Mouse (Mus musculus) layer of hippocampus, adult 11-12 months (tissue): ENCODE data around the gene Mrpl28.

Experiments
- DNase-seq: peaks from one replicate; pipeline ENCODE4 v3.0.0; 2022; ENCODE audit warnings: low spot score

Mrpl28 gene

GRCm38 (mm10) chr17:26115956-26116487 lies 7.3 kb upstream of the Mrpl28 start:
- no peak for DNase-seq

DNA sequence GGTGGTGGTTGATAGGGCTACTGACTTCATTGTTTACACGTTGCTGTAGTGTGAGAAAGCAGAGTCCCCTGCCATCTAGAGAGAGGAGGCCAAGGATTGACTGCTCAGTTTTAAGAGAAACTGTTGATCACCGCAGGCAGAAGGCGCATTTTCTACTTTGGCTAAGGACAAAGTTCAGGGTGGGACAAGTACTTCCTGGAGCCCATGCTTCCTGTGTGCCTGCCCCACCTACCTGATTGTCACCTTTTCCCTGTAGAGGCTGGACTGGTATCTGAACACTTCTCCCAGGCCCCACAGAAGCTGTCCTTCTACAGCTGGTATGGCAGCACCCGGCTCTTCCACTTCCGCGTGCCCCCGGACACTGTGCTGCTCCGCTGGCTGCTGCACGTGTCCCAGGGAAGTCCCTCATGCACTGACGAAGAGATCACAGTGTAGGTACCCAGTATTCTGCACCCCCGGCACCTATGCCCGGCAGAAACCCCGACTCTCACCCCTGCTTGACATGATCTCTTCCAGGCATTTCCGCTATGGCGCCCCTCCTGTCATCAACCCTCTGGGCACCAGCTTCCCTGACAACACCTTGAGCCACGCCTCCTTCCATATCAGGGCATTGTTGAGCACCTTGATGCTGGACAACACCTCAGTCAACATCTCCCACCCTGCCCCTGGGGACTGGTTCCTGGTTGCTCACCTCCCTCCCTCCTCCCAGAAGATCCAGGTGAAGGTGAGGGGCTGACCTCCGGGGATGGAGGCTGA lies 6.6 kb upstream of the Mrpl28 start:
- DNase-seq, result no peak

DNA sequence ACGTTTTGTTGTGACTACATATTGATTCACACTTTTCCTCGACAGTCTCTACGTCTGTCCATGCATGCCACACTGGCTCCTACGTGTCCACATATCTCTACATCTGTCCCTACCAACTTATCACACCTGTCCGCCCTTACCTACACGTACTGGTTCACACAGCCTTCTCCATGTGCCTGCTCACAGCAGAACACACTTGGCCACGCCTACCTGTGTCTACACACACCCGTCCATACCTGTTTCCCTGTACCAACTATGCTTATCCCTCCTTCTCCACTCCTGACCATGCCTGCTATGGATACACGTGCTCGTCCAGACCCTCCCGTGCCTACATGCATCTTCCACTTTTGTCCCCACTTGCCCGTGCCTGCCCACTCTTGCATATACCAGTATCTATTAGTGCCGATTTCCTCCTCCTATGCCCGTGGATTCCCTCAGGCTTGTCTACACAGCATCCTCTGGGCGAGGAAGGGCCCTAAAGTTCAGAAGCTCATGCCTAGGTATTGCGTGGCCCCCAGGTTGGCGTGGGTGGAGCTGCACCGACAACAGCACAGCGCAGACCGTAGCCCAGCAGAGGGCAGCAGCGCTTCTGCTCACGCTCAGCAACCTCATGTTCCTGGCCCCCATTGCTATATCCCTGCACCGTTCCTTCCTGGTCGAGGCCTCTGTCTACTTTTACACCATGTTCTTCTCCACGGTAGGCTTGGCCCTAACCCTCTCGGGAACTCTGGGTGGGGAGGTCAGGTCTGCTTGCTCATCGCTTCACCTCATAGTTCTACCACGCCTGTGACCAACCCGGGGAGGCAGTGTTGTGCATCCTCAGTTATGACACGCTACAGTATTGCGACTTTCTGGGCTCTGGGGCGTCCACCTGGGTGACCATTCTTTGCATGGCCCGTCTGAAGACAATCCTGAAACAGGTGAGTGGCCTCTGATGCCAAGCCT lies 3.3 kb upstream of the Mrpl28 start:
- peak; percentile 68 for DNase-seq

- no peak for DNase-seq
These were observed 714 bp upstream of the Mrpl28 start for GRCm38 (mm10) chr17:26122431-26123140.

- DNase-seq, result no peak
These were observed 1.3 kb downstream of the Mrpl28 start for GRCm38 (mm10) chr17:26124560-26124959.

DNA sequence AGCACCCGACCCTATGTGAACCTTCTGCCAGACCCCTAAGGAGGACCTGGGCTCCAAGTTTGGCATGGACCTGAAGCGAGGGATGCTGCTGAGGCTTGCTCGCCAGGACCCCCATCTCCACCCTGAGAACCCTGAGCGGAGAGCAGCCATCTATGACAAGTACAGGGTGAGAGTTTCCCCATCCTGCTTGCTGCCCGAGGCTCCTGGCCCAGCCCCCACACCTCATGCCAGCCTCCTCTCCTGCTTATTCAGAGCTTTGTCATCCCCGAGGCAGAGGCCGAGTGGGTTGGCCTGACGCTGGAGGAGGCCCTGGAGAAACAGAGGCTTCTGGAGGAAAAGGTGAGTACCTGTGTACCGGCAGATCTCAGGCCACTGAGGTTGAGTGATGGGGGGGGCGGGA lies 1.9 kb downstream of the Mrpl28 start:
- no peak for DNase-seq

- no peak for DNase-seq
These were observed 7.9 kb downstream of the Mrpl28 start for GRCm38 (mm10) chr17:26131062-26131732.

DNA sequence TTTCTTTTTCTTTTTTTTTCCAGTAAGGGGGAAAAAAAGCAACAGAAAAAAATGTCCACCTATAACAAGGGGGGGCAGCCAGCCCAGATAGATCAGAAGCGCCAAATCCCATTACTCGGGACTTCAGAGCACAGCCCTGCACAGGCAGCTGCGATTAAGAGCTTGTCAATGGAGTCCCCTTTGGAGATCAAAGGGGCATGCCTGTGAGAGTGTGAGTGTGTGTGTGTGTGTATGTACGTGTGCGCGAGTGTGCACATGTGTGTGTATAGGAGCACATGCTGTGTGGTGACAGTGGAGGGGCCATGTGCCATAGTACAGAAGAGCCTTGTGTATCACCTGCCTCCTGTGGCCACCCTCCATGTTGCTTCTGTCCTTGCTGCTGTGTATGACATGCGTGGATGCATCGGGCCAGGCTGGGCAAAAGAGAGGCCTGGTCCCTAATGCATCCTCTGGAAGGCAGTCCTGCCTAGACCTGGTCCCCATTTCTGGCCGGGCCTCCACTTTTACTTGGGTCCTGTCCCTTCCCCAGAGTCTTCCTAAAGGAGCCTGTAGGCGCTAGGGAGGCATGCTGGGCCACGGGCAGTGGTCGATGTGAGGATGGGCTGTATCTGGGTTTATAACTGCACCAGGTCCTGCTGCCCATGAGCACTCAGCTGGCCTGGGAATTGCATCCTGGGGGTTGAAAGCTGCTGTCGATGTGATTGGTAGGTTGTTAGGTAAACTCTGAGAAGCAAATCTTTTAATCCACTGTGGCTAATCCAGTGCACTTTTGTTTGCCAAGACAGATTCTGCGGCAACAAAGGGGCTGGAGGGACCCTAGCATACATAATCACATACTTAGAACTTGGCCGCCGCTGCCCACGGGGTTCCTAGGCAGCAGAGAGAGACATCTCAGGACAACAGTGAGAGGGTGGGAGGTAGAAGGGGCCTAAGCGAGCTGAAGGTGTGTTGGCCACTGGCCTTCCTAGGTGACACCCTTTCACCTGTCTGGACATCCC lies 8.9 kb downstream of the Mrpl28 start:
- DNase-seq, result no peak

GRCm38 (mm10) chr17:26137106-26137750 lies 13.9 kb downstream of the Mrpl28 start:
- no peak for DNase-seq

DNA sequence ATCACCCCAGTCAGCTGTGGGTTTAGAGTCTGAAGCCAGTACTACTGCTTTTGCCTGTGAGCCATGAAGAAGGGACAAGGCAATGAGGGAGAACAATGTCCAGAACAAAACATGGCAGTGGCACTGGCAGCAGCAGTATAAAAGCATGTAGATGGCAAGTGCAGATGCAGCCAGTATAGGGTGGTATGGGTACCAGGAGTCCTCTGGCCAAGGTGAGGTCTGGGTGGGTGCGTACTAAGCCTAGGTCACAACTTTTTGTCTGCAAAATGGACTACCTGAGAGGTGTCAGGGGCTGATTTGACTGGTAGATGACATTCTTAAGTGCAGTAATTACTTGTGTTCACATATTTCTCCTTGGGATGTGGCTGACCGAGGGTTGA lies 14.4 kb downstream of the Mrpl28 start:
- no peak for DNase-seq

DNA sequence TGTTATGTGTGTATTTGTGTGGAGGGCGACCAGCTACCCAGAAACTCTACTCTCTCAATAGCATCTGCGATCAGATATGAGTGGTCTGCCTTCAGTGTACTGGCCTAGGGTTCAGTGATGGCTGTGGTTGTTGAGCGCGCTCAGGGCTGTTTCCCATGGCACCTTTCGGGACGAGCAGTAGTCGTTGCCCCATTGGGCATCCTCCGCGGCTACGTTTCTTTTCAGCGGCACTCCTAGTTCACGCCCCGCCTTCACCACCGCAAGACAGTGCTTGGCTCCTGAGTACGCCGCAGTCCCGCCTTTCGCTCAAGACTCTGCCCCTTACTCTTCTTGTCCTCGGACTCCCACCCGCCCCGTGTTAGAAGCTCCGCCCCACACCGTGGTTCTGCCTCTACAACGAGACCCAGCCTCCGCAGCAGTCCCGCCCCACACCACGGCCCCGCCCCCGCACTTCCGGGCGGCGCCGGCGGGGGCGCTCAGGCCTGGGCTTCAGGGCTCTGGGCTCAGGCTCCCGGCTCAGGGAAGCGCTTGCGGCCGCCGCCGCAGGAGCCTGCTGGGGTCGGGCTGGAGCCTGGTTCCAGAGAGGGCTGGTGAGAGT lies 15.0 kb downstream of the Mrpl28 start, which contains the start of gene Axin1:
Axin1 (plus strand) TSS at position 450 of the 598 bp plus-strand sequence.
- peak; percentile 93 for DNase-seq

DNA sequence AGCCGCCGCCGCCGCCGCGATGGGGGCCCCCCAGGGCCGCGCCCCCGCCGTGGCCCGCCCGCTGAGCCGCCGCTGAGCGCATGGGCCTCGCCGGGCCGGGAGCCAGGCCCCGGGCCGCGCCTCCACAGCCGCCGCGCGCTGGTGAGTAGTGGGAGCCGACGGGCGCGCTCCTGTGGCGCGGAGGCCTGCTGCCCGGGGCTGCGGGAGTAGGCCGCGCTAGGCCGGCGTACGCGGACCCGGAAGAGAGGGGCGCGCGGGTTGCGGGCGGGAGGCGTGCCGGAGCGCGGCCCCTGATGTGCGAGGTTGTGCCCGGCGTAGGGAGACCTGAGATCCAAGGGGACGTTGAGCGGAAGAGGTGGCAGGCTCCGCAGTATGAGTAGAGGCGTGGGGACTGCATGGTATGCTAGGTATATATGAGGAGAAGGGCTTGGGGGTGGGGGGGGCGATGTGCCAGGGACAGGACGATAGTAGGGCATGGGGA lies 15.6 kb downstream of the Mrpl28 start:
- no peak for DNase-seq

DNA sequence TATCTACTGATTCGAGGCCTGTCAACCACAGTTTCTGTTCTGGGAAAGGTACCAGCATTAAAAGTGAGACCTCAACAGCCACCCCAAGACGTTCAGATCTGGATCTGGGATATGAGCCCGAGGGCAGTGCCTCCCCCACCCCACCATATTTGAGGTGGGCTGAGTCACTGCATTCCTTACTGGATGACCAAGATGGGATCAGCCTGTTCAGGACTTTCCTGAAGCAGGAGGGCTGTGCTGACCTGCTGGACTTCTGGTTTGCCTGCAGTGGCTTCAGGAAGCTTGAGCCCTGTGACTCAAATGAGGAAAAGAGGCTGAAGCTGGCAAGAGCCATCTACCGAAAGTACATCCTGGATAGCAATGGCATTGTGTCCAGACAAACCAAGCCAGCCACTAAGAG lies 19.5 kb downstream of the Mrpl28 start:
- DNase-seq, result no peak

DNA sequence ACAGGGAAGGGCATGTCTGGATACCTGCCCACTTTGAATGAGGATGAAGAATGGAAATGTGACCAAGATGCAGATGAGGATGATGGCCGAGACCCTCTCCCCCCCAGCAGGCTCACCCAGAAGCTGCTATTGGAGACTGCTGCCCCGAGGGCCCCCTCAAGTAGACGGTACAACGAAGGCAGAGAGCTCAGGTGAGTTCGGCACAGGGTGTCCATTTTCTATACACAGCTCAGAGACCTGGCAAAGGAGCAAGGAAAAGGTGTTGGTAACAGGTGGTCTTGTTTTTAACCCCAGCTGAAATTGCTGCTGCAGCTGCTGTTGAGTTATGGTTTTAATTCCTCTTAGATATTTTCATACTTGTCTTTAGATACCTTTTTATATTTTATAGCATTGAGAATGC lies 20.1 kb downstream of the Mrpl28 start:
- no peak for DNase-seq

- DNase-seq, result no peak
These were observed 25.8 kb downstream of the Mrpl28 start for GRCm38 (mm10) chr17:26149056-26149455.

- DNase-seq, result no peak
These were observed 28.8 kb downstream of the Mrpl28 start for GRCm38 (mm10) chr17:26151886-26152630.

GRCm38 (mm10) chr17:26162736-26163135 lies 39.4 kb downstream of the Mrpl28 start:
- DNase-seq, result no peak

GRCm38 (mm10) chr17:26168039-26168438 lies 44.7 kb downstream of the Mrpl28 start:
- no peak for DNase-seq
